Mouse (Mus musculus) neural tube, embryonic 10.5 days (tissue): ENCODE results near the gene Necab3.

Experiments used
- DNase-seq: peaks from one replicate; pipeline ENCODE4 v3.0.0-alpha.2; 2017; ENCODE audit warnings: low spot score; ENCODE audit errors: extremely low spot score

Gene Necab3

DNA sequence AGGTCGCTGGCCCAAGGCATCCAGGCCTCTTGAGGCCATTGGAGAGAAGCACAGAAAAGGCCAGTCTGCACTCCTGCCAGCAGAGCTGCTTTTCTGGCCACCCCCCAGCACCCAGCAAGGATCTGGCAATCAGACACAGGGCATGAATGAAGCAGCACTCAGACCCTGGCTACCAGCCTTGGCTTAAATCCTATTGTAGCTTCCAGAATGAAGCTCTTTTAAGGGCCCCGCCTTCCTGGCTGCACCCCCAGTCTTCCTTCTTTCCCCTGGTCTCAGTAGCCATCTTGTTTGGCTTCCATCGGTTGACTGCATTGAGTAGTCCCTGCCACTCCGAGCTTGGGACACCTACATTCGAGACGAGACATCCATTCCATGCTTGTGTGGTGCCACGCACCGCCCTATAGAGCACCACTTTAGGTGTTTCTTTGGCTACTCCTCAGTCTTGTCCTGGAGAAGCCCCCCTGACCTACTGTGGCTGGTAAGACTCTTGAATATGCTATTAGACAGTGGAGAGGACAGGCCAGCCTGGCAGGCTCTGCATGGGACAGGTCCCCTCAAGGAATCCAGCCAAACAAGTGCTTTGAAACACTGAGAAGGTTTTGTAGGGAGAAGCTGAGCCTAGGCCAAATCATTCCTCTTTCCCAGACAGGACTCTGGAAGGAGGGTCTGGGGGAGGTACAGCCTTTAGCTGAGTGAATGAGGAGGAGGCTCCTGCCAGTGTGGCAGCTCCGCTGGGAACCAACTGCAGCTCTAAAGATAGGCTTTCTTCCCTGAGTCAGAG lies 14.9 kb downstream of the Necab3 start:
- DNase-seq = no peak

DNA sequence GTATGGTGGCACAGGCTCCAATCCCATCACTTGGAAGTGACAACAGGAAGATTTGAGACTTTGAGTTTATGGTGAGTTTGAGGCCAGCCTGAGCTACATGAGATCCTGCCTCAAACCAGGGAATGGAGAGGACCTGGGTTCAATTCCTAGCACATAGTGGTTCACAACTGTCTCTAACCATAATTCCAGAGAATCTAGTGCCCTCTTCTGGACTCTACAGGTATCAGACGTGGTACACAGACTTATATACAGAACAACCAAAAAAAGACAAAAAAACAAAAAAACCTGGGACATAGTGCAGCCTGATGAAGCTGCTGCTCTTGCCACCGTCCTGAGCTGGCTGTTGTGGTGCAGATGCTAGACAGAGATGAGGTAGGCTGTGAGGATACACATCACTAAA lies 17.1 kb downstream of the Necab3 start:
- no peak for DNase-seq

DNA sequence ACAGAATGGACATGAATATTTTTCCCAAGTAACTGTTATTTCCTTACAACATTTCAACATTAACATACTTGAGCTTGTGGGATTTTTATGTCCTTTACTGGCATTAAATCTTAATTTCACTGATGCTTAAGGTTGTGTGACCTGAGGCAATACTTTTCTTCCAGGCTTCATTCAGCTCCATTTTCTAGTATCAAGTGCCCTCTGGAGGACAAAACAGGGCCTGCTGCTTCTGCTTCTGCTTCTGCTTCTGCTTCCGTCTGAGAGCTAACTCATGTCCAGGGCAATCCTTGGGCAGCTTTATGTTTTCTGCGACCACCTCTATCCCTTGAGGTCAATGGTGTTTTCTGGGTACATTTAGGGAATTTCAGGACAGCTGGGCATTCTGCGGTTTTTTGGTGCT lies 19.0 kb downstream of the Necab3 start:
- no peak for DNase-seq

DNA sequence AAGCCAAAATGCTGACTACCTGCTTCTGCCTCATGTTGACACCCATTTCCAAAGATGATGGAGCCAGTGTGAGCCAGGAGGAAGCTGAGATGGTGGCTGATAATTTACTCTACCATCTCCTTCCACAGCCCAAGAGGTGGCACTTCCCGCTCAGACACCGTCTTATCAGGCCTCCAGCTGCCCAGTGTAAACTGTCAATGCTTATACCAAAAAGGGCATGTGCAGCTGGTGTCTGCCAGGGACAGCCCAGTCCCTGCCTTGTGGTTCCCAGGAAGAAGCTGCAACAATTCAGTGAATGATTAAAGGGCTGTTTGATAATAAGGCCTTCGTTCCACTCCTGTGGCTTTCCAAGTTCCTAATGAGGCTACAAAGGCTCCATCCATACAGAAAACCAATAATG lies 20.0 kb downstream of the Necab3 start:
- DNase-seq = no peak

DNA sequence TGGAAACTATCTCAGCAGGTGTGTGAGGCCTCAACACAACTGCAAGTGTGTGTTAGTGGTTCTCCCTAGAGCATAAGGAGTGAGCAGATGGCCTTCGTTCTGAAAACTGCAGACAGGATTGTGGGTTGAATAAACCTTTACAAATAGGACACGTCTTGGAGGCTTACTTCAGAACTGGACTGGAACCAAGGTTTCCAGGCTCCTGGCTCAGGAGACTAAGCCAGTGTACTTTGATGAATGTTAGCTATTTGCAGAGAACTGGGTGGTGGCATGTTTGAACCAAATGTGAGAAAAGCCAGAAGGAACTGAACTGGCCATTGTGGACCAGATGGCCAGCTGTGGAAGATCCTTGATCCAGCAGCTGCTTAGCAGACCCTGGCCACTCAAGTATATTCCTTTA lies 20.4 kb downstream of the Necab3 start:
- DNase-seq = no peak

GRCm38 (mm10) chr2:154534704-154535270 lies 23.9 kb downstream of the Necab3 start:
- no peak for DNase-seq

GRCm38 (mm10) chr2:154532888-154533287 lies 25.8 kb downstream of the Necab3 start:
- no peak for DNase-seq

GRCm38 (mm10) chr2:154526531-154526930 lies 32.2 kb downstream of the Necab3 start:
- no peak for DNase-seq

DNA sequence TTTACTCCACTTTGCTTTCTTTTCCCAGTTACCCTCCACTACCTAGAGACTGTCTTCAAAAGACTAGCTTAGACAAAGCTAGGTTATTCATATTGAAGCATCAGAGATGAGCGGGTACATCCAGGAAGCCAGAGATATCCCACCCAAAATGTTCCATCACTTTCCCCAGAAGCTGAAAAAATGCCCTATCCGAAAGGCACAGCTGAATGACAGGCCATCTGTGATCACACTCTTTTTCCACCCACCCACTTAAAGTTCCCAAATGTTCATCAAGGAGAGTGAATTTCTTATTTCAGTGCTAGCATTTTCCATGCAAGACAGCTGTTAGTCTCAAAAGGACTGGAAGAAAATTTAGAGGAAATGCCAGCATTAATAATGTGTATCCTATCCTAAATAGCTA lies 33.4 kb downstream of the Necab3 start:
- no peak for DNase-seq

DNA sequence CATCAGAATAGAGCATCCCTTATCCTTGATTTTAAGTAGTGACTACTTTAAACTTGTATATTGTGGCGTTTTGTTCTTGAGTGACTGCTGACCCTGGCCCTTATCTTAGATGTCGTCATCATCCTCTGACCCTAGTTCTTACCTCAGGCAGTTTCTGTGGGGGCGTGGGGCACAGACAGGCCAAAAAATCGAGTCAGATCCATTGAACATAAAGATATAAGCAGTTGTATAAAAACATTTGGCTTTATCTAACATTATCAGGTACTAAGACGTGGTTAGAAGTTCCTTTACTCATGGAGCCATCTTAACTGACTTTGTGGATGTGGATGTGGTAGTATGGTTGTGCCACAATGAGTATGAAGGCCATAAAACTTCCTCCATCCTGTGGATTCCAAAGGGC lies 36.4 kb downstream of the Necab3 start:
- no peak for DNase-seq

- no peak for DNase-seq
Observed at GRCm38 (mm10) chr2:154521449-154521848, 37.2 kb downstream of the Necab3 start.

DNA sequence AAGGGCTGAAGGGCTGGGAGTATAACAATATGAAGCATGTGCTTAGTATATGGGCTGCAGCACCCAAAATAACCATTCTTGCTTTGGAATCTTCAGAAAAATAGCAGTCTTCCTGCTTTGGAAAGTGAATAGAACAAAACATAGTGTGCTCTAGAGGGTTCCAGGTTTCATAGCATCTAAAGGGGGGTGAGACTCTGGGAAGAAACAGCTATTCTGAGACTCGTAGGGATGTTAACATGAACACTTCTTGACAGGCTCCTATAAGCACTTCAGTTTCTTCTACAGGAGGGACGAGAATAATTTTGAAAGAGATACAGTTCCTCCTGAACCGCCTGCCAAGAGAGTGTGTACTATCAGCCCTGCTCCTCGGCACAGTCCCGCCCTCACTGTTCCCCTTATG lies 41.3 kb downstream of the Necab3 start:
- DNase-seq = no peak

- no peak for DNase-seq
Observed at GRCm38 (mm10) chr2:154516944-154517343, 41.7 kb downstream of the Necab3 start.

DNA sequence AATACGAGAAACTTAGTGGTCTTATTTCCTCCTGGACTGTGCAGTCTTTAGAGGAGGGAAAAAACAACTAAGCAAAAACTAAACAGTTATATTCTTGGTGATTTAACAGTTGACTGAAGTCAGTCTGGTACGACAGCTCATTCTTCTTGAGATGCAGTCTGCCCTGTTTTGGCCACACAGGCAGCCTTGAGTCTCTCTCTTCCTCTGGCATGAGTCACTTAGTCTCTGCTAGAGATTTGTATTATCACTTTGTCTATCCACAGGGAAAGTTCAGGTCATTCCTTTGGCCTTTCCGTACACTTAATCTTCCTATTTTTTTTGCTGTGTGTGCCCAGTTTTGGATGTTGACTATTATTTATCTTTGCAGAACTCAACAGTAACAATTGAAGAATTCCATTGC lies 48.5 kb downstream of the Necab3 start:
- DNase-seq = no peak

DNA sequence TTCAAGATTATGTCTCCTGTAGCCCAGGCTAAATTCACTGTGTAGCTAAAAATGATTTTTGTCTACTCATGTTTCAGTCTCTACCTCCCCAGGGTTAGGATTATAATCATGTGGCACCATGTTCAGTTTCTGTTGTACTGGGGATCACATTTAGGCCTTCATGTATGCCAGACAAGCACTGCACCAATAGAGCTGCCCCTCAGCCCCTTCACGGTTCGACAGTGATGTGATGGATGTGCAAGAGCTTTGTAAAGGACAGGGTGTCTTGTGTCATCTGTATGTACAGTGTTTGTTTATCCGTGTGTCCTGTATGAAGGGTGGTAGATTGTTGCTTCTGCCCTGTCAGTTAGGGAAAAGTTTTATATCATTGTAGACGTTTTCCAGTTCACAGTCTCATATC lies 50.2 kb downstream of the Necab3 start:
- no peak for DNase-seq

DNA sequence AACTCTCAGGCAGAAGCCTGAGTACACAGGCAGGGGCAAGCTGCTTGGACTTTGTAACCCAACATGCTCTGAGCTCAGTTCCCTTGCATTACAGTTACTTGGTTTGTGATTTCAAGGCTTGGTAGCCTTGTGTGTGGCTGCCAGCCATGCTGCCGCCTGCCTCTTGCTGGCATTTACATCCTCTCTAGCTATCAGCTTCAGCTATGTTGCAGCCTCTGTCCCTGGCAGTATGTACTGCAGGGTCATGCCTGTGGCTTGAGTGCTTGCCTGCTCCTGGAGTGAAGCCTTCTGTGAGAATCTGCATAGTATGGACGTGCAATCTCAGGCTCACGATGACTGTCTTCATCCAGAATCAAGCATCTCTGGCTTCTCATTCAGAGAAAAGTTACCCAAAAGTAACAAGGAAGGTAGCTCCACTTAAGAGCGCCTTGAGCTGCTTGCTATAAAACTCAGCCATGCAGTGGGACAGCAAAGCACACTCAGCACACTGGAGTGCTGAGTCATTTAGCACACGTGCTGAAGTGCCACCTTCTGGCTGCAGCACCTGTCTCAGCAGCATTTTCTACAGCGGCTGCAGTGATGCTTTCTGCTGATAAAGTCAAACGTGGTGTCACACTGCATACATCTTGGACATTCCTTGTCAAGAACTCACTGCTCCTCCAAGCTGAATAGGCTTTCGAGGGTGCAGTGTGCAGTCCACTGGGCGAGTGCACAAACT lies 51.0 kb downstream of the Necab3 start:
- no peak for DNase-seq

DNA sequence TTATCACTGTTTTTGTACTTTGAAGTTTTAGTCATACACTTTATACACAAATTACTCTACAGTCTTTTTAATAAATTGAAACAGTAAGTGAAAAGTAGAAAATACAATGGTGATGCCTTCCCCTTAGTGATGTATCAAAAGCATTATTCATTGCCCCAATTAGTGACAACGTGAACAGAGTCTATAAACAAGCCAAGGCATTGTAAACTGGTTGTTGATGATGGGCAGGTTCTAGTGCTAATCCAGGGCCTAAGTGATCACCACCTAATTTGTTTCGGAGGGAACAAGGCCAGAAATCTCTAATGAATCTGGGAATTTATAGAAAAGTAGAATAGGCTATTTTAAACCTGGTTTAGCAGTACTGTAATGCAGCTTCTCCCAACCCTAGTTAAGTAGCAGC lies 51.6 kb downstream of the Necab3 start:
- no peak for DNase-seq

- DNase-seq = no peak
Observed at GRCm38 (mm10) chr2:154500758-154501157, 57.9 kb downstream of the Necab3 start.

GRCm38 (mm10) chr2:154499717-154500247 lies 58.9 kb downstream of the Necab3 start:
- no peak for DNase-seq

GRCm38 (mm10) chr2:154498571-154498970 lies 60.1 kb downstream of the Necab3 start:
- DNase-seq = no peak

DNA sequence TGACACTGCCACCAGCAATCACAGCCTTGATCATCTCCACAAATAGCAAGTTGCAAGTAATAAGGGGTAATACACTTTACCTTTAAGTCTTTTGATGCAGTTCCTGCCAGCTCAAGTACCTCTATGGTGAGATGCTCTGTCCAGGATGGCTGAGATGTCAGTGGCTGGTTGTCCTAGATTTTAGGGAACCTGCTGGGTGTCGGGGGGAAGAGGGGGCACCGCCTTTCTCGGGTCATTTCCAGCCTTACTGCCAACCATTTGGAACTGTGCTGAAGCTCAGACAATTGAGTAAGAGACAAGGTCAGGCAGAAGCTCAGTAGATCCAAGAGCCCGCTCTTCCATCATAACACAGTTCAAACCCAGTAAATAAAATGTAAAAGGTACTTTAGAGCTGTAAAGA lies 63.7 kb downstream of the Necab3 start:
- no peak for DNase-seq
